Mouse (Mus musculus) liver, embryonic 14.5 days (tissue): ENCODE results near the gene Hnrnpf.

Source experiments
- CTCF ChIP-seq: IDR thresholded peaks from 2 replicates; pipeline ENCODE4 v1.5.1; 2016; ENCODE audit warnings: antibody characterized with exemption, low read depth, control low read depth
- EP300 ChIP-seq: IDR thresholded peaks from 2 replicates; pipeline ENCODE4 v1.6.1; 2016; ENCODE audit warnings: antibody characterized with exemption, low read depth

- TF ChIP-seq EP300 (no peak), CTCF (no peak)
These were observed 37.1 kb upstream of the Hnrnpf start for GRCm38 (mm10) chr6:117862899-117863620.
